Mouse (Mus musculus): ENCODE data around the gene Ifnar2.

DNA sequence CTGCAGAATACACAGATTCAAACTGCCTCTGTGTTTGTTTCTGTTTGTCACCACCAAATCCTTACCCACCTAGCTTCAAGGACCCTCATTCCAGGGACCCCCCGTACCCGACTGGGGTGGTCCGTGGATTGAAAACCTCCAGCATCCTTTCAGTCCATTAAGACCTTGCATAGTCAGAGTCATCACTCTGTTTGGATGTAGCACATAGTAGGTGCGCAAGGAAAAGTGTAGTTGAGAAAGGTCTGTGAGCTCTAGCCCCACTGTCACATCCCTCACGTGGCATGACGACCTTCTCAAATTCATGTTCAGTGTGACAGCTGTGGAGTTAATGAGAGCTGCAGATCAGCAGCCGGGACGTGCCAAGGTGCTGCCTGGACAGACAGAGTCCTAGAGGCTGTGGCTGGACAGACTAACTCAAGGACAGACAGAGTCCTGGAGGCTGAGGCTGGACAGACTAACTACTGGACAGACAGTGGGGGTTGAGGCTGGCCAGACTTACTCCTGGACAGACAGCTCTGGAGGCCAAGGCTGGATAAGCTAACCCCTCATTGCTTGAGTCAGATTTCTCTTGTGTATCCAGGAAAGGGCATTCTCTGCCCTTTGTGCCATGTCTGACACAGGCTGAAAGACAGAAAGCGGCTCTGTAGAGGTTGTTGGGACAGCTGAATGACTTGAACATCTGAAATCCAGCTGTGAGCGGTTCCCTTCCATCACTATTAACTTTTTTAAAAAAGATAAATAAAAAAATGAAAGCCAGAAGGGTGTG is 15.6 kb upstream of the Ifnar2 start:
- TF ChIP-seq CTCF (IDR thresholded peaks at IDR 0.05; ENCODE audit: low read depth) (no peak), EP300 (IDR thresholded peaks at IDR 0.05; ENCODE audit: low read depth) (no peak)
